Mouse (Mus musculus): ENCODE data around the gene Slc9c1.
"Not testable (repeated sequence)": the region's sequence is repeated elsewhere in the genome, so short reads cannot be mapped to it uniquely, and the experiment has no call there.

Gene Slc9c1

DNA sequence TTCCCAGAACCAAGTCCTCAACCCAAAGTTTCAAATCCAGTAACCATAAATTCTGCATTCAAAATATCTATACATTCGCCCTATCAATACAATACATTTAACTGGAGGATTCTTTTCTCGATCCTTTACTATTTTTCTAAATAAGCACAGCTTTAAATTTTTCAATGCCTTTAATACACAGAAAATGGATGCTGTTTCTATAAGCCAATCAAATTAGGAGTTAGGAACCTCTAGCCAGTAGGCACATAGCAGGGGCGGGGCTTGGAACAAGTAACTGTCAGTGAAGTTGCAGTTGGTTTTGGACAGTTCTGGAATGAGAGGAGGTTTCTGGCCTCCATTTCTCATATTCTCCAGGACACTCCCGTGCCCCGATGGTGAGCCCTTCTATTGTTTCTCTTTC lies at the start of gene Slc9c1:
TSS of gene Slc9c1 (plus strand) at position 301 of the 400 bp plus-strand sequence.
- in situ Hi-C loops (cut with MseI, MboI): no loop called here

GRCm38 (mm10) chr16:45492927-45493326 lies 42.2 kb upstream of the Slc9c1 start, which contains the start of gene Gm609:
Gene Gm609 (minus strand): TSS chr16:45492969.
- in situ Hi-C loops (cut with MseI, MboI): no loop called here

DNA sequence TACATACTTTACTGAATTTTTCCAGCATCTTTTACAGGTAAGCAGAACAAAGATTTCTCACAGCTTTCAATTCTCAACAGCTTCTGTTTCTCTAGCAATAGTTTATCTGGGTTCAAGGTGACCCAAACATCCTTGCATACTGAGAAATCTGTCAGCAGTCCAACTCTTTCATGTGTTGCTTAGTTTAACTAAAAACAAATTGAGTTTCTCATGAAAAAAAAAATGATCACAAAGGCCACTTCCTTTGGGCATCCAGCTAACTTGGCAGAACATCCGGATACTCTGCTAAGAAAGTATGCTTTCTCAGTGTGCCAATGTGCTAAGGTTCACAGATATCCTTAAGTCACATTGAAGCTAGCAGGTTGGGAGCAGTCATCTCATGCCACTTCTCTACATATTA lies 39.8 kb upstream of the Slc9c1 start:
- in situ Hi-C loops (cut with MseI, MboI): no loop called here

GRCm38 (mm10) chr16:45525551-45525950 lies 9.6 kb upstream of the Slc9c1 start:
- in situ Hi-C loops (cut with MseI, MboI): no loop called here

DNA sequence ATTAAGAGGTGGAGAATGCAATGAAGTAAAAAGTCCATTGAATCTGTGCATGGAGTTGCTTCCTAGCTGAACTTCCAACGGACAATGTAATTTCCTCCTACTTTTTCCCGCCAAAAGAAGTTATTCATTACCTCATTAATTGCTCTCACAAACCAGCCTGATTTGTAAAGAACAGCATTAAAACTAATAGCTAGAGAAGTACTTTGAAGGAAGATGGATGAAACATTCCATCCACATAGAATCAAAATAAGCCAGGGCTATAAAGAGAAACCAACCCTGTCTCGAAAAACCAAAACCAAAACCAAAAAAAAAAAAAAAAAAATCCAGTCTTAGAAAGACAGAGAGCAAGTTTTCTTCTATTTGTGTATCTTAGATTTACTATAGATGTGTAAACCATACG lies 3.2 kb upstream of the Slc9c1 start, which contains the start of gene Gm17783:
TSS of gene Gm17783 (minus strand) at position 101 of the 400 bp plus-strand sequence.
- in situ Hi-C loops (cut with MseI, MboI): no loop called here

- in situ Hi-C loops (cut with MseI, MboI): not testable (repeated sequence)
These were observed 3.2 kb downstream of the Slc9c1 start for GRCm38 (mm10) chr16:45538342-45538741.

GRCm38 (mm10) chr16:45542108-45542507 lies 7.0 kb downstream of the Slc9c1 start:
- in situ Hi-C loops (cut with MseI, MboI): no loop called here

- in situ Hi-C loops (cut with MseI, MboI): no loop called here
These were observed 9.2 kb downstream of the Slc9c1 start for GRCm38 (mm10) chr16:45544341-45544740.

DNA sequence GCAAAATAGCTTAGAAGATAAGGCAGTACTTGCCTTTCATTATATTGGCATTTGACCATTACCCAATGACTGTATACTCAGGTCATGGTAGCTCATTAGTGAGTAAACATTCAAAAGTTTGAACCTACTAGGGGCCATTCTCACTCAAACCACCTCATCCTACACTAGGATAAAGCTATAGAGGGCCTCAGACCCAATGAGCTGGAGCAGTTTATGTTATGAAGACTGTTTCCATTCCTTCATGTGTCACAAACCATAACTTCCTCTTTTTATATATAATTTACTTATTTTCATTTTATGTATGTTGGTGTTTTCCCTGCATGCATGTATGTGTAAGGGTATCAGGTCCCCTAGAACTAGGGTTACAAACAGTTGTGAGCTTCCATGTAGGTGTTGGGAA lies 12.9 kb downstream of the Slc9c1 start:
- in situ Hi-C loops (cut with MseI, MboI): no loop called here

DNA sequence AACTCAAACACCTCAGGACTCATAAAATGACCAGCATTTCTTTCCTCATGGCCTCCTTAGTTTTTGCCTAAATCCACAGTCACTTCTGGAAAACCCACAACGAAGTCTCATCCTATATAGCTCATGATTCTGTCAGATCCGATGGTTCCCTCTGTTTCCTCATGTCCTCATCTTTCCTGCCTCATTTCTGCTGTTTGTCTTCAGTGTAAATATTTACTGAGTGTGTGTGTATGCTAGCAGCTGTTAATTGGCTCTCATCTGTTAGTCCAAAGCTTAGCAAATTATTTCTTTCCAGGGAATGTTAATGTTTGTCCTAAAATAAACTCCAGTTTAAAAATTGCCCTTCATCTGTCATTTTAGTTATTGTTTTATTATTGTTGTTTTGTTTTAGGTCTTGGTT lies 16.5 kb downstream of the Slc9c1 start:
- in situ Hi-C loops (cut with MseI, MboI): no loop called here

GRCm38 (mm10) chr16:45561747-45562146 lies 26.6 kb downstream of the Slc9c1 start:
- in situ Hi-C loops (cut with MseI, MboI): no loop called here

GRCm38 (mm10) chr16:45572307-45572706 lies 37.2 kb downstream of the Slc9c1 start:
- in situ Hi-C loops (cut with MseI, MboI): no loop called here

- in situ Hi-C loops (cut with MseI, MboI): loop anchor here in 1 of 2 experiments (10.0 kb wide), 1 partner anchor 95 kb away; no protein-coding TSS in a partner anchor
These were observed 44.8 kb downstream of the Slc9c1 start for GRCm38 (mm10) chr16:45579883-45580282.

DNA sequence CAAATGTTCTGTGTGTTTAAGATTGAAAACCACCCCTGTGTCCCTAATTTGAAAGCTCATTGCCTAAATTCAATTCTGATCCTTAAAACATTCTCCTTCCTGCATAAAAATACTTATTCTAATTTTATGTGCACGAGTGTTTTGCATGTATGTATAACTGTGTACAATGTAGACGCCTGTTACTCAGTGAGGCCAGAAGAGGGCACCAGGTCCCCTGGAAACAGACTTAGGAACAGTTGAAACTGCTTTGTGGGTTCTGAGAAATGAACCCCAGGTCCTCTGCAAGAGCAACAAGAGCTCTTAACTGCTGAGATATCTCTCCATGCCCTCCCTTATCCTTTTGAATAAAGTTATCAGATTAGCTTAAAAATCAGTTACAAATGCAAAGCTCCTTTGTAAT lies 47.4 kb downstream of the Slc9c1 start:
- in situ Hi-C loops (cut with MseI, MboI): loop anchor here in 1 of 2 experiments (10.0 kb wide), 1 partner anchor 92 kb away; no protein-coding TSS in a partner anchor

DNA sequence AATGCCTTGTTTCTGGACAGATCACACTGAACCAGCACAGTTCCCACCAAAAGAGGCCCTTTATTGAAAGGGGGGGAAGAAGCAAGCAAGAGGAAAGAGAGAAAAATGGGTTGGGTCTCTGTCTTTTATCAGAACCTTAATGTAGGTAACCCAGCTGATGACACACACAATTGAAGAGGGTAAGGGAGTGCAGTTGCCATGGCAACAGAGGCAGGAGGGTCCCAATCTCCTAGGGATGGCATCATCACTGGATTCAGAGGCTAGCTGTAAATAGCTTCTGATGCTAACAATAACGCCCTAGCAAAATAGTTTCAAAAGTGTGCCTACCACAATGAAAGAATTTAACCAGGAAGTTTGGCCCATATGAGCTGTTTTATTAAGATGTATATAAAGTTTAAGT lies 58.5 kb downstream of the Slc9c1 start:
- in situ Hi-C loops (cut with MseI, MboI): no loop called here

DNA sequence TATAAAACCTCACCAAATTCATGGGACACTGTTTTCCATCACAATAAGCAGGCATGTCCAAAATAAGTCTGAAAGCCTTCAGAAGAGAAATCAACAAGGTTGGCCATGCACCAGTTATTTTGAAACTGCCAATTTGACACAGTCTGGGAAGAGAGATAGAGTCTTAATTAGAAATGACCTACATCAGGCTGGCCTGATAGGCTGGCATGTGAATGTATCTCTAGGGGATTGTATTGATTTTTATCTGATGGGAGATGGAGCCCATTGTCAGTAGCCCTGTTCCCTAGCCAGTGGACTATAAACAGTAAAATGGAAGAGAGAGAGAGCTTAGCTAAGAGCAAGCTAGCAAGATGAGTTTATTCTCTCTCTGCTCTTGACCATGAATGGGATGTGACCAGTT lies 60.4 kb downstream of the Slc9c1 start:
- in situ Hi-C loops (cut with MseI, MboI): no loop called here

DNA sequence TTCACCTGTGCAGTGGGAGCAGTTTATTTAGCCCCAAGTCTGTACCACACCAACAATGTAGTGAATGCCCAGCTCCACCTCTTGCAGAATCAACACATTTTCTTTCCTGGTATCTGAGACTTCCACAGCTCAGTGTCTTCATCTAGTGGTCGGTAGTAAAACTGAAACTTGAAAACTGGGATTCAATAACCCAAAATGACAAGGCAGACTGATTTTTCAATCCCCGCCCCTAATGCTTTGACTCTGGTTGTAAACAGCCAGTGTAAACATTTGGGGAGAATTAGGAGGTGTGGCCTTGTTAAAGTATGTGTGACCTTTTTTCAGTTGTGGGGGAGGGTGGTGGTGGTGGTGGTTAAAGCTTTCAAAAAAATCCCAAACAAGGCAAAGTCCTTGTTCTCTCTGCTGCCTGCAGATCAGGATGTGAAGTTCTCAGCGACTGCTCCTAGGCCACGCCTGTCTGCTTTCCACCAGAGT lies 73.4 kb downstream of the Slc9c1 start:
- in situ Hi-C loops (cut with MseI, MboI): no loop called here

GRCm38 (mm10) chr16:45609300-45609699 lies 74.2 kb downstream of the Slc9c1 start:
- in situ Hi-C loops (cut with MseI, MboI): no loop called here

- in situ Hi-C loops (cut with MseI, MboI): no loop called here
These were observed 75.2 kb downstream of the Slc9c1 start, which contains the start of gene Gcsam for GRCm38 (mm10) chr16:45610267-45610666. Gene Gcsam (plus strand): TSS chr16:45610380.

- in situ Hi-C loops (cut with MseI, MboI): no loop called here
These were observed 78.1 kb downstream of the Slc9c1 start for GRCm38 (mm10) chr16:45613247-45613646.

DNA sequence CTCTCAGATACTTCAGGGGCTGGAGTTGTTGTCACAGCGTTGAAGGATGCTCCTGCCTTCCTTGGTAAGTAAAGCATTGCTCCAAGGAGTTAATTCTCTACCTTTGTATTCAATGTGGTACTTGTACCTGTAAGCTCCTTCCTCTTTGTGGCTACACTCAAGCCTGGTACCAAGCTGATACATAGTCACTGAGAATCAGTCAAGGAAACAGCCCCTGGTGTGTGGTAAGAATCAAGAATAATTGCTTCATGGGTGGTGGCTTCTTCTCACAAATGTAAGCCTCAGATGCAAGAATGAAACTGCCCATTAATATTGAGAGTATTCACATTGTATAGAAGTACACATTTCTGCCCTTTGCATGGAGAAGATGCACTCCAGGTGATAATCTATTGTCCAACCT lies 80.8 kb downstream of the Slc9c1 start:
- in situ Hi-C loops (cut with MseI, MboI): no loop called here

DNA sequence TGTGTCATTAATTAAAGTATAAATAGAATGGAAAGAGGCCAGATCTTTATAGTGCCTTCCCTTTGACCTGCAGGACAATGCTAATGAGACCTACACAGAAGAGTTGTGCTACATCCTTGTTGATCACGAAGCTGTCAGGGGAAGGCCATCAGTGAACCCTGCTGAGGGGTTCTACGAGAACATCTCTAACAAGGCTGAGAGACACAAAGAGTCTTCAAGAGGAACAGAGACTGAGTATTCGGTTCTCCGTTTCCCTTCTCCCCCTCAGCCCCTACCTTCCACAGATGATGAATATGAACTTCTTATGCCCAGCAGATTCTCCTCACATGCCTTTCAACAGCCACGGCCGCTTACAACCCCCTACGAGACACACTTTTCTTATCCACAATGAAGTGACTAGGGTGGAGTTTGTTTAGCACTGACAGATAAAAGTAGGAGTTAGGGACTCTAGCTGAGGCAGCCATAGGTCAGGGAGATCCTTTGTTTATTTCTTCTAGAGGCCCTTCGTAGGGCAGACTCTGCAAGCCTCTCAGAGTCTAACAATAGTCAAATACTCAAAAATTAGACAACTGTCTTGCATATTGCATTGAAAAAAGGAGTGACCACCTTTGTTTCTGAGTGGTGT lies 84.8 kb downstream of the Slc9c1 start:
- in situ Hi-C loops (cut with MseI, MboI): no loop called here

DNA sequence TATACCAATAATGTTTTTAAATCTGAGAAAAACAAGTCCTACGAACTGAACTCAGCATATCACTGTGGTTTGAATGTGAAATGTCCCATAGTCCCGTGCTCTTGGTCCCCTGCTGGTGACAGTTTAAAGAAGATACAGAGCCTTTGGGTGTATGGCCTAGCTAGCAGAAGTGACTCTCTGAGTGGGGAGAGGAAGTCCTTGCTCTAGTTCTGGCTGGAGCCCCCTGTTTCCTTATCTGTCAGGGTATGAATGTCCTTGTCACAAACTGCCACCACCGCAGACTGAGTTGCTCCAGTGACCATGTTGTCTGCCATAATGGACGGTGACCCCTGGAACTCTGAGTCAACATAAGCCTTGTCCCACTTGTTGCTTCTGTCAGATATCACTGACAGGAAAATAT lies 88.1 kb downstream of the Slc9c1 start:
- in situ Hi-C loops (cut with MseI, MboI): no loop called here

DNA sequence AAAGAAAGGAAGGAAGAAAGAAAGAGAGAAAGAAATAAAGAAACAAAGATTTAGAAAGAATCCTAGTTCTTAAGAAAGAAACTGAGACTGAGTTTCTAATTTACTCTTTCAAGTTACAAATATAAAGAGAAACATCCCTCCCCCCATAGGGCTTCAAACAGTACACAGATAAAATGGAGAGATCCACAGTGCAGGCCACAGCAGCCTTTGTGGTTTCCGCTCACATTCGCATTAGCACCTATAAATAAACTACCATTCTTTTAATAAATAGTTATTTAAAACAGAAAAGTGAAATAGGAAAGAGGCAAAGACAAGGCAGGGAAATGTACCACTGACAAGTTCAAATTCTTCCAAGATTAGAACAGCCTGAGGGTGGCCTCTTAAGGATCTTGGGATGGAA lies 89.7 kb downstream of the Slc9c1 start:
- in situ Hi-C loops (cut with MseI, MboI): no loop called here

Data from mouse trophoblast stem cell (cell line).